Mouse (Mus musculus) CH12.LX (cell line): ENCODE measurements at regions not wholly inside any gene's neighbourhood (a gene's known extent, or its start where the extent isn't known, plus 50 kb on each side); places are given as distances from the start of the nearest gene placed in this dataset.

Experiments
- DNase-seq: peaks from one replicate; pipeline ENCODE4 v3.0.0-alpha.2; 2013; ENCODE audit errors: extremely low read depth
- H3K27ac ChIP-seq: 2 replicates; pipeline ENCODE4 v1.5.1; 2012; ENCODE audit warnings: low read depth, mild to moderate bottlenecking, control low read depth, moderate library complexity; ENCODE audit not compliant: insufficient read depth
- H3K27me3 ChIP-seq: replicated peaks from 2 replicates; pipeline ENCODE3; 2012; ENCODE audit warnings: inconsistent platforms
- H3K36me3 ChIP-seq, 2 experiments: replicated peaks in 1 of 2; 2 replicates each; pipeline versions ENCODE3 to v1.6.1; 2012; ENCODE audit warnings: inconsistent platforms in 1 of 2, low read length in 1 of 2, mild to moderate bottlenecking in 1 of 2, mixed read lengths in 1 of 2, moderate library complexity in 1 of 2; ENCODE audit not compliant: control insufficient read depth in 1 of 2, insufficient read depth in 1 of 2
- H3K4me1 ChIP-seq, 2 experiments: 2 replicates each; pipeline ENCODE4 v1.6.1; 2012; ENCODE audit warnings: inconsistent platforms in 1 of 2, moderate library complexity in 1 of 2; ENCODE audit not compliant: insufficient read depth in 2 of 2, control insufficient read depth in 1 of 2
- H3K4me2 ChIP-seq: 2 replicates; pipeline ENCODE4 v1.6.1; 2012; ENCODE audit warnings: low read depth, mild to moderate bottlenecking, control low read depth; ENCODE audit not compliant: poor library complexity, insufficient read depth, severe bottlenecking
- H3K4me3 ChIP-seq, 3 experiments: fragments of 150-350 bp in 1 of 3; sonication (generic) in 1 of 3; replicated peaks in 1 of 3; 2 replicates each; pipeline versions ENCODE3 to v1.5.1; 2011 to 2012; ENCODE audit warnings: low read depth in 2 of 3, low read length in 2 of 3, mild to moderate bottlenecking in 2 of 3, moderate library complexity in 2 of 3, control low read depth in 1 of 3, improper control_type of control experiment in 1 of 3, inconsistent platforms in 1 of 3, mixed read lengths in 1 of 3; ENCODE audit not compliant: poor library complexity in 1 of 3
- H3K79me2 ChIP-seq: replicated peaks from 2 replicates; pipeline ENCODE4 v1.6.1; 2012; ENCODE audit warnings: mild to moderate bottlenecking, moderate library complexity; ENCODE audit not compliant: control insufficient read depth, poor library complexity, insufficient read depth, severe bottlenecking; ENCODE audit errors: extremely low read depth
- H3K9ac ChIP-seq: 2 replicates; pipeline ENCODE4 v1.6.1; 2012; ENCODE audit warnings: low read depth, mild to moderate bottlenecking, control low read depth, moderate library complexity; ENCODE audit not compliant: insufficient read depth
- H3K9me3 ChIP-seq: replicated peaks from 2 replicates; pipeline ENCODE3; 2012; ENCODE audit warnings: low read length, inconsistent platforms, mixed read lengths
- BHLHE40 ChIP-seq: IDR thresholded peaks from 2 replicates; pipeline ENCODE4 v1.6.1; 2011; ENCODE audit warnings: mild to moderate bottlenecking, low read depth, low read length, improper control_type of control experiment
- CHD2 ChIP-seq: IDR thresholded peaks from 2 replicates; pipeline ENCODE4 v1.6.1; 2011; ENCODE audit warnings: low read length, improper control_type of control experiment
- ELF1 ChIP-seq: IDR thresholded peaks from 2 replicates; pipeline ENCODE4 v1.6.1; 2014; ENCODE audit warnings: low read depth, mild to moderate bottlenecking, inconsistent platforms, low read length, improper control_type of control experiment
- GABPA ChIP-seq: IDR thresholded peaks from 2 replicates; pipeline ENCODE4 v1.6.1; 2012; ENCODE audit warnings: low read depth, low read length, improper control_type of control experiment, inconsistent platforms; ENCODE audit not compliant: insufficient replicate concordance
- IRF4 ChIP-seq: IDR thresholded peaks from 2 replicates; pipeline ENCODE4 v1.6.1; 2014; ENCODE audit warnings: low read depth, mild to moderate bottlenecking, inconsistent platforms, low read length, improper control_type of control experiment
- JUN ChIP-seq: IDR thresholded peaks from 2 replicates; pipeline ENCODE4 v1.6.1; 2011; ENCODE audit warnings: low read depth, mild to moderate bottlenecking, low read length, improper control_type of control experiment, moderate library complexity; ENCODE audit not compliant: insufficient read depth
- KAT2A ChIP-seq: IDR thresholded peaks from 2 replicates; pipeline ENCODE4 v1.6.1; 2012; ENCODE audit warnings: low read length, improper control_type of control experiment, inconsistent platforms; ENCODE audit not compliant: insufficient replicate concordance
- MAFK ChIP-seq: IDR thresholded peaks from 2 replicates; pipeline ENCODE4 v1.6.1; 2011; ENCODE audit warnings: low read length, improper control_type of control experiment; ENCODE audit not compliant: insufficient replicate concordance
- MAX ChIP-seq: IDR thresholded peaks from 2 replicates; pipeline ENCODE4 v1.6.1; 2011; ENCODE audit warnings: low read length, improper control_type of control experiment
- MAZ ChIP-seq: IDR thresholded peaks from 2 replicates; pipeline ENCODE4 v1.6.1; 2012; ENCODE audit warnings: low read depth, mild to moderate bottlenecking, inconsistent platforms, low read length, improper control_type of control experiment, moderate library complexity
- MXI1 ChIP-seq: IDR thresholded peaks from 2 replicates; pipeline ENCODE4 v1.6.1; 2011; ENCODE audit warnings: mild to moderate bottlenecking, low read depth, low read length, improper control_type of control experiment
- NRF1 ChIP-seq: IDR thresholded peaks from 2 replicates; pipeline ENCODE4 v1.6.1; 2014; ENCODE audit warnings: low read depth, mild to moderate bottlenecking, inconsistent platforms, low read length, improper control_type of control experiment, moderate library complexity
- SIN3A ChIP-seq: IDR thresholded peaks from 2 replicates; pipeline ENCODE4 v1.6.1; 2012; ENCODE audit warnings: low read length, improper control_type of control experiment, inconsistent platforms
- TCF12 ChIP-seq: IDR thresholded peaks from 2 replicates; pipeline ENCODE4 v1.6.1; 2014; ENCODE audit warnings: low read depth, mild to moderate bottlenecking, inconsistent platforms, low read length, improper control_type of control experiment
- UBTF ChIP-seq: IDR thresholded peaks from 2 replicates; pipeline ENCODE4 v1.6.1; 2012; ENCODE audit warnings: low read depth, mild to moderate bottlenecking, inconsistent platforms, low read length, improper control_type of control experiment, moderate library complexity
- USF1 ChIP-seq: IDR thresholded peaks from 2 replicates; pipeline ENCODE4 v1.6.1; 2014; ENCODE audit warnings: low read depth, mild to moderate bottlenecking, inconsistent platforms, low read length, improper control_type of control experiment
- ZC3H11A ChIP-seq: IDR thresholded peaks from 2 replicates; pipeline ENCODE4 v1.6.1; 2012; ENCODE audit warnings: low read depth, mild to moderate bottlenecking, inconsistent platforms, low read length, improper control_type of control experiment
- ZMIZ1 ChIP-seq: IDR thresholded peaks from 2 replicates; pipeline ENCODE4 v1.6.1; 2012; ENCODE audit warnings: low read depth, mild to moderate bottlenecking, inconsistent platforms, low read length, improper control_type of control experiment
- ZNF384 ChIP-seq: IDR thresholded peaks from 2 replicates; pipeline ENCODE4 v1.6.1; 2012; ENCODE audit warnings: low read depth, low read length, improper control_type of control experiment, inconsistent platforms
- dilution Hi-C: fragments of 300-500 bp; cut with MboI; formaldehyde crosslinking; loops from 2 replicates; pipeline ENCODE4 v1.14.3; 2020; ENCODE audit warnings: low sequenced_read_pairs; ENCODE audit not compliant: extremely low pct_unique_long_range_greater_than_20kb, extremely low pct_ligation_motif_present
- in situ Hi-C: fragments of 300-500 bp; cut with MboI; formaldehyde crosslinking; loops from 3 replicates; pipeline ENCODE4 v1.14.3; 2019; ENCODE audit warnings: low sequenced_read_pairs, low pct_ligation_motif_present, low pct_unique_long_range_greater_than_20kb, mixed read lengths

- Histone ChIP-seq H3K79me2 (no peaks in the 10 kb centered on the region), H3K4me3 (no peak overlapping the region), H3K9ac (no peak overlapping the region), H3K9me3 (no peaks in the 10 kb centered on the region), H3K27ac (no peak overlapping the region), H3K27me3 (peaks cover 2% of the 10 kb centered on the region), H3K36me3 (no peaks in the 10 kb centered on the region), H3K4me2 (no peak overlapping the region), H3K4me1 (peaks cover 10 to 15% of the 10 kb centered on the region in 2 experiments)
- DNase-seq, result no peak
- dilution Hi-C loops (no loop called here), in situ Hi-C loops (loop anchor here (25.0 kb wide), 2 partner anchors 281 to 556 kb away; no protein-coding TSS in a partner anchor)
- TF ChIP-seq TCF12, result no peak
Measured at GRCm38 (mm10) chr12:77543651-77544050, 305.7 kb downstream of the Fut8 start.

- H3K27me3 ChIP-seq, result peaks cover 2% of the 10 kb centered on the region
- no peak overlapping the region for H3K4me2 ChIP-seq
- in situ Hi-C loops, result loop anchor here (25.0 kb wide), 2 partner anchors 284 to 559 kb away; no protein-coding TSS in a partner anchor
- H3K79me2 ChIP-seq, result no peaks in the 10 kb centered on the region
- no peak overlapping the region for H3K9ac ChIP-seq
- TF ChIP-seq GABPA (no peak), MXI1 (no peak), MAZ (no peak), BHLHE40 (no peak), CHD2 (no peak), ZNF384 (no peak), SIN3A (no peak), ELF1 (no peak), ZMIZ1 (no peak), NRF1 (no peak), UBTF (no peak), MAX (no peak), MAFK (no peak), USF1 (no peak), KAT2A (no peak), IRF4 (no peak), ZC3H11A (no peak), JUN (no peak)
- dilution Hi-C loops, result no loop called here
- H3K9me3 ChIP-seq, result no peaks in the 10 kb centered on the region
- H3K4me3 ChIP-seq, result no peak overlapping the region
- DNase-seq, result no peak
- no peaks in the 10 kb centered on the region for H3K4me1 ChIP-seq
- H3K36me3 ChIP-seq, result no peaks in the 10 kb centered on the region
- no peak overlapping the region for H3K27ac ChIP-seq
Measured at GRCm38 (mm10) chr12:77546165-77546564, 308.2 kb downstream of the Fut8 start.
